Mouse (Mus musculus): ENCODE data around the gene Hdac4. TPM values are rescaled to one million over a fixed set of nuclear protein-coding genes. Genes with fewer than 3 reads are reported as not detected.

Hdac4 gene
- polyA plus RNA-seq, 1 experiment from 2014 or later, result 20.7 TPM

DNA sequence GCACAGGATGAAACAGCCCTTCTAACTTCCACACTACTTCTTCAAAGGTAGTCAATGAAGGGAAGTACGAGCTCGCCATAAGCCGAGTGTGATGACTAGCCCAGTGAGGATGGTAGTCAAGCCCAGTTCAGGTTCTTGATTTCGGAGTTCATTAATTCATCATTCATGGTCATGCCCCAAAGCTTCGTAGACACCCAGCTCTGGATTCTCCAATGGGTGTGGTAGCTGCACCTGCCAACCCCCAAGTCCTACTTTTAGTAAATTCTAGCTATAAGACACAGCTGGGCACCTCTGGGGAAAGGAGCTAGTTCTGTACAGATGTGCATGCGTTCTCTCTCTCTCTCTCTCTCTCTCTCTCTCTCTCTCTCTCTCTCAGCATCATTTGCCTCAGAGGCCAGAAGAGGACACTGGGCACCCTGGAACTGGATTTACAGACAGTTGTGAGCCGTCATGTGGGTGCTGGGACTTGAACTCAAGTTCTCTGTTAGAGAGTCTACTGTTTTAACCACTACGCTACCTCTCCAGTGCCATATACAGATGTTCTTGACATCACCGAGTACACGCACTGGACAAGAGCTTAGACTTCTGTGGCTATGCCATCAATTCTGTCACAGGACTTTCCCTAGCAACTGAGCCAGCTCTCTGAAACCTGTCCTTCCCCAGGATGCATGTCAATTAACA is 113.2 kb downstream of the Hdac4 start:
- H3K4me3 ChIP-seq, result no peak overlapping the region
- peaks cover 80% of the 10 kb centered on the region for H3K4me1 ChIP-seq
- no peaks in the 10 kb centered on the region for H3K9me3 ChIP-seq (replicated peaks)
- peak overlapping the region; percentile 83; the same call in 1 of the 2 replicates for H3K27ac ChIP-seq
- DNase-seq (ENCODE audit: low spot score), result no peak
- H3K36me3 ChIP-seq, result no peaks in the 10 kb centered on the region
- 92% methylated on average over 10 of the region's 10 CpGs for WGBS
- no peaks in the 10 kb centered on the region for H3K27me3 ChIP-seq (ENCODE audit: low read depth, poor library complexity, severe bottlenecking)

DNA sequence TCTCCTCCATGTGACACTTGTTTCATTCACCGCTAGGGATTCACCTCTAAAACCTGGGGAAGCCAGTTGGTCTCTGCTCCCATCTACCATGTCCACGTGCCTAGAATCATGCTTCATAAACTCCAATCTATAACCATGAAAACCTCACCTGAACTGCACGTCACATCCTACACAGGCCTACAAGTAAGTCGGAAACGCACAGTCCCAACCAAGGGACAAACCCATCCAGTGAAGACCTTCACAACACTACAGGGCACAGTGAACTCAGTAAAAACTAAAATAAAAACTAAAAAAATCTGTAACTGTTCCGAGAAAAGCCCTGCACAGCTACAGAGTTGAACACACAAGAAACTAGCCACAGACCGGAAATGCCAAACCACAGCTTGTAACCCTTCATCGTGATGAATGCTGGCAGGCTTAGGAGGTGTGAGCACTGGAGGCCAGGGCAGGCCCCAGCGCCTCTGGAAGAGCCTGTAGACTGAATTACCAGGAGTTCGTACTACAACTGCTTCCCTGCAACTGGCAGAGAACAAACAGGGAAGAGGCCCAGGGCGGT is 115.4 kb downstream of the Hdac4 start:
- Histone ChIP-seq H3K9me3 (replicated peaks) (no peaks in the 10 kb centered on the region), H3K4me1 (peaks cover 60% of the 10 kb centered on the region), H3K4me3 (no peak overlapping the region), H3K36me3 (no peaks in the 10 kb centered on the region), H3K27ac (peak overlapping the region; percentile 42; the same call in 1 of the 2 replicates), H3K27me3 (ENCODE audit: low read depth, poor library complexity, severe bottlenecking) (no peaks in the 10 kb centered on the region)
- 72% methylated on average over 11 of the region's 11 CpGs for WGBS
- no peak for DNase-seq (ENCODE audit: low spot score)

DNA sequence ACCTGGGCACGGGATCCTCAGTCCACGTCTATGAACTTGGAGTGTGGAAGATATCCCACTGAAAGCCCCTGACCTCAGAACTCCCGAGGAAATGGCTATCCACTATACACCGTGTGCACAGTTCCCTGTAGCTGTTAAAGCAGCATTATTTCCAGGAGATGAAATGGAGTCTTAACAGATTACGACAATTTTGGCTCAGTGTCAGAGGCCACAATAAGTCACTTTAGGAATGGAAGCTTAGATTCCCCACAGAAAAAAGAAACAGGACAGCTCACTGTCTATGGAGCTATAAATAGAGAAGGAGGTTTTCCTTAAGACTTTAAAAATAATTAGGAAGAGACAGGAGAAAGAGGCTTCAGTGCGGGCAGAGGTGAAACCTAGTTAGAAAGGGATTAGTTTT is 120.2 kb downstream of the Hdac4 start:
- 84% methylated on average over 6 of the region's 6 CpGs for WGBS
- H3K9me3 ChIP-seq (replicated peaks), result no peaks in the 10 kb centered on the region
- no peak for DNase-seq (ENCODE audit: low spot score)

DNA sequence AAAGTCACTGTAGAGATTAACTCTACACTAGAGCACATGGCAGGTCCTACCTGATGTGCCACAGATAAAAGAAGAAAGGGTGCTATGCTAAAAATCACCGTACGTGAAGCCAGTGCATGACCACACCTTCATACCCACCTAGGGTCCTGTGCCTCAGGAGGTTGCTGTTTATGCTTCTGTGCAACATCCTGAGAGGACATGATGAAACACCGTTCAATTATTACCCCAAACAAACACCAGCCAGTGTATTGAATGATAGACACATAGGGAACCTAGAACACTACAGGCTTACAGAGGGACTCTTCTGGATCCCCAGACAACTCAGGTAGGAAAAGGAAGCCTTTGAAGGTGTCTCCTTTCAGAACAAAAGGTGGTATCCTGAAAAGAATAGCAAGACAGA is 120.8 kb downstream of the Hdac4 start:
- DNase-seq (ENCODE audit: low spot score), result no peak
- Histone ChIP-seq H3K27me3 (ENCODE audit: low read depth, poor library complexity, severe bottlenecking) (no peaks in the 10 kb centered on the region), H3K4me3 (no peak overlapping the region), H3K4me1 (peaks cover 8% of the 10 kb centered on the region), H3K9me3 (replicated peaks) (no peaks in the 10 kb centered on the region), H3K36me3 (no peaks in the 10 kb centered on the region), H3K27ac (no peak overlapping the region)
- WGBS, result 98% methylated on average over 3 of the region's 3 CpGs

More for the DNA sequence above, 120.2 kb downstream of the Hdac4 start:
- no peaks in the 10 kb centered on the region for H3K27me3 ChIP-seq (ENCODE audit: low read depth, poor library complexity, severe bottlenecking)
- H3K27ac ChIP-seq, result no peak overlapping the region
- H3K4me3 ChIP-seq, result no peak overlapping the region
- H3K36me3 ChIP-seq, result no peaks in the 10 kb centered on the region
- H3K4me1 ChIP-seq, result peaks cover 15% of the 10 kb centered on the region

DNA sequence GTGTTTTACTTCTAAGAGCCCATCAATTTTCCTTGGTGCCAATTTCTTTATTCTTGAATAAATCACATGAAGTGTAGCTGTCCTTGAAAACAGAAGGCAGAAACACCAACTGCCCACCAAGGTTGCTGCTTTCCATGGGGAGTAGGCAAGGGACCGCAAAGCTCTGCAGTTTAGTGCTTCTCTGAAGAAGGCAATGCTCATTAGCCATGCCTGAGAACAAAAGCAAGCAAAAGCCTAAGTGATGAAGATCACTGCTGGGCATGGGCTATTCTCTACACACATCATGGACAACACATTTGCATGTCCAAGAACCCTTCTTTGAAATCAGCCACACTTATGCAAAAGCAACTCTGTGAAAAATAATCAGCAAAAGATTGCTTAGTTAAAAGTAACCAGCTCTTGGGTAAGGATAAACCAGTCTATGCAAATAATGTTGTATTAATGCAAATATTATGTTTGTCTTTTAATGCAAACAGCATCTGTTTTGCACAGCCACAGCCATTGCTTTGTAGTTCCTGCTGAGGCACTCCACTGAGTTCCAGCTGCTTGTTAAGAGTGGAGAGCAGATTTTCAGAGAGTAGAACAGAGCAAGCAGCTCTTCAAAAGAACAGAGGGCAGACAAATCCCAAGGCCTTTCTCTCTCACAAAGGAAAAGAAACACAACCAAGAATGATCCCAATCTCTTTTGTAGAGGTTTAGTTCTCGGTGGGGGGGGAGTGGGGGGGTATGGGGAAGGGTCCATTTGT is 125.4 kb downstream of the Hdac4 start:
- DNase-seq (ENCODE audit: low spot score), result no peak
- Histone ChIP-seq H3K36me3 (no peaks in the 10 kb centered on the region), H3K4me1 (no peaks in the 10 kb centered on the region; the same call in 1 of the 2 replicates), H3K4me3 (no peak overlapping the region), H3K27me3 (ENCODE audit: low read depth, poor library complexity, severe bottlenecking) (no peaks in the 10 kb centered on the region), H3K27ac (no peak overlapping the region), H3K9me3 (replicated peaks) (no peaks in the 10 kb centered on the region)
- 46% methylated on average over 2 of the region's 2 CpGs for WGBS

DNA sequence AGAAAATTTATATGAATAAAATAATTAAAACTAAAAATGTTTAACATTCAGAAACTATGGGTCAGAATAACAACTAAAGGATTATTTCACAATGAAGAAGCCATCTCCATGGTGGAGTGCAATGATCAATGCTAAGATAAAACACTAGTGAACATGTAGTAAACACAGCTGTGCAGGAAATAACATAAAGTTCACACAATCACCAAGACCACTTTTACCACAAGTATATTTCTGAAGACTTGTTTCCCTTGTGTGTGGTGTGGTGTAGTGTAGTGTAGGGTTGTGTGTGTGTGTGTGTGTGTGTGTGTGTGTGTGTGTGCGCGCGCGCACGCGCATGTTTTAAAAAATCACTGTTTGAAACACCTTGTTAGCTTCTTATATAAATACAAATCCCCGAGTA is 126.0 kb downstream of the Hdac4 start:
- Histone ChIP-seq H3K4me1 (no peaks in the 10 kb centered on the region), H3K36me3 (no peaks in the 10 kb centered on the region), H3K9me3 (replicated peaks) (no peaks in the 10 kb centered on the region), H3K4me3 (no peak overlapping the region), H3K27ac (no peak overlapping the region), H3K27me3 (ENCODE audit: low read depth, poor library complexity, severe bottlenecking) (no peaks in the 10 kb centered on the region)
- WGBS, result 96% methylated on average over 7 of the region's 7 CpGs
- no peak for DNase-seq (ENCODE audit: low spot score)

DNA sequence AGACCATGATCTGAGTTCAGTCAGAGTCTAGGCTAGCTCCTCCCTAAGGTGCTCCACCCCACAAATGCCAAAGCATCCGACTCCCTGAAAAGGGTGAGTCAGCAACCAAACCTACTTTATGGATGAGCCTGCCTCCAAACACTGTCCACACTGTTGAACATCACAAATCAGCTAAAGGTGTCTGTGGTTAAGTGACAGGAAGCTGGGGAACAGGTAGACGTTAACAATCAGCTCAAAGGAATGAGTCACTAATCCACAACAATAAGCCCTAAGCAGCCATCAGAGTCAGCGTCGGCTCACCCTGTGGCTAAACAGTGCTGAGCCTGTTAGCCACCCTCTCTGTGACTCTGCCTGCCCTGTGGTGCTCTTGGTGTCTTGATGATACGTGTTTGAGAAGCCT is 131.2 kb downstream of the Hdac4 start:
- no peak for DNase-seq (ENCODE audit: low spot score)
- WGBS, result 75% methylated on average over 5 of the region's 5 CpGs
- H3K9me3 ChIP-seq (replicated peaks), result no peaks in the 10 kb centered on the region

DNA sequence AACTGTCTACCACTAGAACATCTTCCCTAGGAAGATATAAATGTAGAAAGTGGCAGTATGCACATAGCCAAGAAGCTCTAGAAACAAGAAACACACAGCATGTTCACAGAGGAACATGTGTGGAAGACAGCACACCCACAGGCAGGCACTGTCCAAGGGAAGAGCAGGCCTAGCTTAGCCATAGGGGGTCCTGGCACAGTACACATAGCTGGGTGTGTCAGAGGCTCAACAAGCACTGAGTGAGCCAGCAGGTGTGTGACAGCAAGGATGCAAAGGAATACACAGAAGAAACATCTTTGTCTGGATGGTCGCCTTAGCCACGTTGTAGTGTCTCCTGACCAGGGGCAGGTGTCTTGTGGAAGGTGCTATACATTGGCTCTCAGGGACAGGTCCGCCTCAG is 132.2 kb downstream of the Hdac4 start:
- 96% methylated on average over 3 of the region's 3 CpGs for WGBS
- Histone ChIP-seq H3K27me3 (ENCODE audit: low read depth, poor library complexity, severe bottlenecking) (no peaks in the 10 kb centered on the region), H3K4me3 (no peak overlapping the region), H3K27ac (no peak overlapping the region), H3K36me3 (no peaks in the 10 kb centered on the region), H3K4me1 (peaks cover 30% of the 10 kb centered on the region), H3K9me3 (replicated peaks) (no peaks in the 10 kb centered on the region)
- no peak for DNase-seq (ENCODE audit: low spot score)

More for the DNA sequence above, 131.2 kb downstream of the Hdac4 start:
- Histone ChIP-seq H3K4me3 (no peak overlapping the region), H3K27me3 (ENCODE audit: low read depth, poor library complexity, severe bottlenecking) (no peaks in the 10 kb centered on the region), H3K27ac (no peak overlapping the region), H3K4me1 (peaks cover 26% of the 10 kb centered on the region), H3K36me3 (no peaks in the 10 kb centered on the region)

DNA sequence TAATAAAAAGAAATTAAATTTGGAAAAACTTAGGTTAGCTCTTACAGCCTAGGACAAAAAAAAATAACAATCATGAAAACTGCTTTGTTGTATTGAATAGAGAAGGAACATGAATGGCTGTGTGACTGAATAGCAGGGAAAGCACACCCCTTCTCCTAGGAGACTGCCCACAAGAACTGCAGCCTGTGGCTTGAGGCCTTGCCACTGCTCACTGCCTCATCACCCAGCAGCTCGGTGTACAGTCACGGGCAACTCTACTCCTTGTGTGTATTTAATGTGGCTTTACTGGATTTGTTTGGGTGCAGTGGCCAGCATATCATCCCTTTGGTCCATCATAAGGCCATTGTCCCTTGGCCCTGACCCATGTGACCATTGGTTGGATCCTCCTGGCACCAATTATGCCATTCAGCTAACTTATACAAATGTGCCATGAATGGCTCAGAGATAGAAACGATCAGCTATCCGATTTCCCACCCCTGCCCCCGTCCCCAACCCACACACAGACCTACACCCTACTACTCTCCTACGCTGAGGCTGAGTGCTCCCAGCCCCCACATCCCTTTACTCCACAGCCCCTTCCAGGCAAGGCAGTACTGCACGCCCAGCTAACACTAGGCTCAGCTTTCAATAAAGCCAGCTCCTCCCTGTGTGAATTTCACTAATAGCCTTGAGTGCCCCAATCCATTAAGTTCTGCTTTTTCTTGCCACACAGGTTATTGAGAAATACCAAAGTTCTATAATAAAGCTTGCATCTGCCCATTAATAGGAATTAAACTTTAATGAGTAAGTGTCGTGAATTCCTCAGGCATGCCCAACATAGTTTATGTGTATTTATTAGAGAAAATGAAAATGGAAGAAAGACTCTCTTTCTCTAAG is 134.1 kb downstream of the Hdac4 start:
- Histone ChIP-seq H3K4me3 (no peak overlapping the region), H3K27me3 (ENCODE audit: low read depth, poor library complexity, severe bottlenecking) (no peaks in the 10 kb centered on the region), H3K4me1 (peaks cover 30% of the 10 kb centered on the region), H3K36me3 (no peaks in the 10 kb centered on the region), H3K27ac (peak overlapping the region; percentile 56), H3K9me3 (replicated peaks) (no peaks in the 10 kb centered on the region)
- DNase-seq (ENCODE audit: low spot score), result no peak
- 64% methylated on average over 8 of the region's 8 CpGs for WGBS

DNA sequence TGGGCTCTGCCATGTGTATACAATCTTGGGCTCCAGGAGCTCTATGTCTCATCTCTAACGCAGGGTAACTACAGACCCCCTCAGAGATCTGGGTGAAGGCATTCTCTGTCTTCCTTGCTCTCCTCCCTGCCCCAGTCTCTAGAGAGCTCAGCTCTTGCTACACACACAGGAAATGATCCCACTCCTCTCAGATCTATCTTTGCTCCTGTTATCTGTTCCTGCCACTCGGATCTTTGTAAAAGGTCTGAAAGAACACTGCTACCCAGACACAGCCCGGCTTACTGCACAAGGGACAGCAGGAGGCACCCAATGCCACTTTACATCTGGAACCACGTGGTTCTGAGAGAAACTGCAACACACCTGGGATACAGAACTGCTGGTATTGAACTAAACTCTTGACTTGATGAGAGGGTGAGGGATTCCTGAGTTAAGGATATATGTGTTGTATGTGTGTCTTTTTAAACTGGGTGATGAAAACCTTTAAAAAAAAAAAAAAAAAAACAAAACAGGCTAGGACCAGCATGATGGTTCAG is 134.9 kb downstream of the Hdac4 start:
- Histone ChIP-seq H3K36me3 (no peaks in the 10 kb centered on the region), H3K4me3 (no peak overlapping the region), H3K27me3 (ENCODE audit: low read depth, poor library complexity, severe bottlenecking) (no peaks in the 10 kb centered on the region), H3K9me3 (replicated peaks) (no peaks in the 10 kb centered on the region), H3K27ac (no peak overlapping the region), H3K4me1 (peaks cover 30% of the 10 kb centered on the region)
- DNase-seq (ENCODE audit: low spot score), result no peak
- WGBS, result 81% methylated on average over 4 of the region's 4 CpGs

DNA sequence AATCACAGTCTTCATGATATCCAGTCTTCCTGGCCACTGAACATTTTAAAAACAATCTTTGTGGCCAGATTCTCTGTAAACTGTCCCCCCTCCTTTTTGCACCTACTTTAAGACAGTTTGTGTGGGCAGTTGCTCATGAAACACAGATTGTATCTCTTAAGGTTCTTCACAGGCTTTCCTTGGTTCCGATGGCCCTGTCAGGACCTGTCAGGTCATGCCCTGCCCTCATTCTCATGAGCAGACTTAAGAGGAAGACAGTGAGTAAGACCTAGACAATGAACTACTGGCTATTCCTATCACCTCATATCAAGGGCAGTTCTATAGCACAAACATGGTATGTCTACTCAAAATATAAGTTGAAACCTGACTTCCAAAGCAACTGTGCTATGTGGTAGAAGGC is 135.9 kb downstream of the Hdac4 start:
- 83% methylated on average over 1 of the region's 1 CpGs for WGBS

DNA sequence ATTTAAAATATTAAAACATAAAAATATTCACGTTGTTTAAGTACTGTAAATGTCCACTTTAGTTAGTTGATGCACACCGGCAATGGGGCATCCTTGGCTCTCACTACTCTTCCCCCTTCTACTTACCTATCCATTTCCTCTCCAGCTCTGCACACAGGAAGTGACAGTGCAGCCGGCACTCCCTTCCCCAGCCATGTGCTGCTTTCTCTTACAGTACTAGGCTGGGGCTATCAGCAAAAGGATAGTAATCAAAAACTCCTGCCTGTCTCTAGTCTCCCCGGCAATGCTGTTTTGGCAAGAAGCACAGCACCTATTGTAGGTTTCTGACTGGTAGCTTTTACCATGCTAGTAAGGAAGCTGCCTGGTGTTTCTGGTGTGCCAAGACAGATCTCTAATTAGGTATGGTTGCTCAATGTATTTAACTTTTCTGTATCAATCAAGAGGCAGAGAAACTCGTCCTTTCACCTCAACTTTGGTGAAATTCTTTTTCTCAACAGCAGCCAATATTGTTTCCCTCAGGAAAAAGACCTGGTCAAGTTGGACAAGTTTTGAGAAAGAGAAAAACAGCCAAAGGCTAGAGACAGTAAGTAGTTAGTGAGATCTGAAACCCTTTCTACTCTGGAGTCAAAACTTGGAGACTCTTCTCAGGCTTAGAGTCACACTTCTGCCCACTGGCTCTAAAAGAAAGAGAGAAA is 136.6 kb downstream of the Hdac4 start:
- Histone ChIP-seq H3K27me3 (ENCODE audit: low read depth, poor library complexity, severe bottlenecking) (no peaks in the 10 kb centered on the region), H3K9me3 (replicated peaks) (no peaks in the 10 kb centered on the region), H3K27ac (no peak overlapping the region), H3K4me3 (no peak overlapping the region), H3K36me3 (no peaks in the 10 kb centered on the region; the same call in 1 of the 2 replicates), H3K4me1 (peaks cover 30% of the 10 kb centered on the region)
- whole genome bisulfite sequencing, result 85% methylated on average over 5 of the region's 5 CpGs
- no peak for DNase-seq (ENCODE audit: low spot score)

More for the DNA sequence above, 135.9 kb downstream of the Hdac4 start:
- Histone ChIP-seq H3K27ac (no peak overlapping the region), H3K4me3 (no peak overlapping the region), H3K9me3 (replicated peaks) (no peaks in the 10 kb centered on the region), H3K36me3 (no peaks in the 10 kb centered on the region), H3K4me1 (peaks cover 30% of the 10 kb centered on the region), H3K27me3 (ENCODE audit: low read depth, poor library complexity, severe bottlenecking) (no peaks in the 10 kb centered on the region)
- no peak for DNase-seq (ENCODE audit: low spot score)
